Mouse (Mus musculus) midbrain, postnatal 0 days (tissue): Measurements from ENCODE around the gene Anp32a. TPM values are rescaled to one million over a fixed set of nuclear protein-coding genes. Genes with fewer than 3 reads are reported as not detected.

Source experiments
- ATAC-seq: fragments of 200-750 bp; cut with Nextera tagmentation; 2 replicates; pipeline ENCODE4 v1.8.0; 2017; ENCODE audit warnings: moderate number of reproducible peaks, mild to moderate bottlenecking, moderate TSS enrichment, moderate library complexity; ENCODE audit not compliant: low FRiP score
- DNase-seq: peaks from one replicate; pipeline ENCODE4 v3.0.0-alpha.2; 2015; ENCODE audit warnings: low spot score
- H3K27ac ChIP-seq: fragments of 300-500 bp; sonication (generic); 2 replicates; pipeline ENCODE4 v1.5.1; 2014; ENCODE audit warnings: low read depth, mild to moderate bottlenecking, low read length, mixed read lengths
- H3K27me3 ChIP-seq: fragments of 300-500 bp; sonication (generic); 2 replicates; pipeline ENCODE4 v1.6.1; 2014; ENCODE audit warnings: low read length, control low read depth, mixed read lengths; ENCODE audit not compliant: insufficient read depth
- H3K36me3 ChIP-seq: fragments of 300-500 bp; sonication (generic); 2 replicates; pipeline ENCODE4 v1.6.1; 2014; ENCODE audit warnings: low read length, control low read depth, mixed read lengths; ENCODE audit not compliant: insufficient read depth
- H3K4me1 ChIP-seq: fragments of 300-500 bp; sonication (generic); 2 replicates; pipeline ENCODE4 v1.6.1; 2014; ENCODE audit warnings: mild to moderate bottlenecking, control low read depth, antibody characterized with exemption, low read length, mixed read lengths; ENCODE audit not compliant: insufficient read depth
- H3K4me2 ChIP-seq: fragments of 300-500 bp; sonication (generic); 2 replicates; pipeline ENCODE4 v1.6.1; 2014; ENCODE audit warnings: low read depth, mild to moderate bottlenecking, low read length, mixed read lengths; ENCODE audit not compliant: poor library complexity, severe bottlenecking
- H3K4me3 ChIP-seq: fragments of 300-500 bp; sonication (generic); 2 replicates; pipeline ENCODE4 v1.5.1; 2014; ENCODE audit warnings: low read depth, mild to moderate bottlenecking, low read length, moderate library complexity
- H3K9ac ChIP-seq: fragments of 300-500 bp; sonication (generic); replicated peaks from 2 replicates; pipeline ENCODE4 v1.6.1; 2014; ENCODE audit warnings: mild to moderate bottlenecking, low read length, moderate library complexity, mixed read lengths; ENCODE audit not compliant: poor library complexity, severe bottlenecking
- H3K9me3 ChIP-seq: fragments of 300-500 bp; sonication (generic); 2 replicates; pipeline ENCODE4 v1.6.1; 2016; ENCODE audit warnings: low read length, control low read depth
- CTCF ChIP-seq: IDR thresholded peaks from 2 replicates; pipeline ENCODE4 v1.5.1; 2016; ENCODE audit warnings: antibody characterized with exemption, mild to moderate bottlenecking
- WGBS: fragments of 180-500 bp; shearing (Covaris S2); extraction: QIAGEN DNeasy Blood & Tissue Kit; methylation state at CpG from one replicate; pipeline ENCODE4 v1.1.7; 2014; 5-methylcytosine and 5-hydroxymethylcytosine counted together
- polyA plus RNA-seq: library from polyadenylated mRNA; unstranded; fragments of >200 nt; fragmentation: Nextera tagmentation; extraction: Ambion mirVana; gene quantifications from 2 replicates; pipeline ENCODE4 v1.2.1, GENCODE M21; 2015
- total RNA-seq: library from RNA; depleted of rRNA; stranded (reverse); fragments of >200 nt; gene quantifications from 2 replicates; pipeline ENCODE4 v1.2.3, GENCODE M21; 2014

Anp32a gene
- total and polyA plus RNA-seq, 2 experiments from 2014 or later = 76.2 to 88.8 TPM

DNA sequence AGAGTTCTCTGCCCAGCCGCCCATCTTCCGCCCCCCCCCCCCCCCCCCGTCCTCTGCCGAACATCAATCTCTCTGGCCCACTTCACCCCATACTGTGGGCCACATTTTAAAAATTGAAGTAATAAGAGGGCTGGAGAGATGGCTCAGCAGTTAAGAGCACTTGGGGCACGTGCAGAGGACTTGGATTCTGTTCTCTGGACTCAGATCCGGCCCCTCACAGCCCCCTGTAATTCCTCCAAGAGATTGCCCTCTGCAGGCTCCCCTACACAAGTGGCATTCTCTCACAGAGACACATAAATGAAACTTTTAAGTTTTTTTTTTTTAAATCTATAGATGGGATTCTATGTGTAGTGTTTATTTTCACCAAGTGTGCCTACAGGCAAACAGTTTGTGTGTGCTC, 23.1 kb downstream of the Anp32a start:
- Histone ChIP-seq H3K27ac (peak overlapping the region; percentile 75), H3K4me1 (peaks cover 19% of the 10 kb centered on the region)
- WGBS = 8% methylated on average over 6 of the region's 6 CpGs

DNA sequence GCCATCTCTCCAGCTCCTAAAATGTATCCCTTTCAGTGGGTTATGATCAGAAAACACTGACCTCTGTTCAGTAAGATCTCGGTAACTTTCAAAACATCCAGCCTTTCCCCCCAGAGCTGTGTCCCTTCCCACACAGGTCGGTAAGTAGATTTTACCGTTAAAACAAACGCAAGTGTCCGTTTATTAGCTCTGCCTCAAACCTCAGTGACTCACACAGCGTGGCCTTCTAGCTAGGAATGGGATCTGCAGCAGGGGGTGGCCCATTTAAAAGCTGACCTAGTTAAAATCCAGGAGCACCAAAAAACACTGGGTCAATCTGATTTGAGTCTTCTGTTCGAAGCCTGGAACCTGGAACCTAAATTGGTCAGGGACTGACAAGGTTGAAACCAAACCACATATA, 23.7 kb downstream of the Anp32a start:
- no peak for TF ChIP-seq CTCF
- DNase-seq (no peak), ATAC-seq (no peak)
- Histone ChIP-seq H3K4me2 (no peak overlapping the region), H3K4me3 (no peak overlapping the region), H3K27ac (no peak overlapping the region), H3K9me3 (no peaks in the 10 kb centered on the region), H3K27me3 (no peaks in the 10 kb centered on the region), H3K36me3 (no peaks in the 10 kb centered on the region), H3K4me1 (peaks cover 20% of the 10 kb centered on the region), H3K9ac (no peak overlapping the region)
- 38% methylated on average over 7 of the region's 7 CpGs for WGBS

More for the DNA sequence above, 23.1 kb downstream of the Anp32a start:
- ATAC-seq (no peak), DNase-seq (no peak)
- Histone ChIP-seq H3K36me3 (no peaks in the 10 kb centered on the region), H3K4me3 (peak overlapping the region; percentile 31), H3K9ac (peak overlapping the region; percentile 72), H3K4me2 (peak overlapping the region; percentile 64), H3K9me3 (no peaks in the 10 kb centered on the region), H3K27me3 (no peaks in the 10 kb centered on the region)
- TF ChIP-seq CTCF = peak; percentile 34

DNA sequence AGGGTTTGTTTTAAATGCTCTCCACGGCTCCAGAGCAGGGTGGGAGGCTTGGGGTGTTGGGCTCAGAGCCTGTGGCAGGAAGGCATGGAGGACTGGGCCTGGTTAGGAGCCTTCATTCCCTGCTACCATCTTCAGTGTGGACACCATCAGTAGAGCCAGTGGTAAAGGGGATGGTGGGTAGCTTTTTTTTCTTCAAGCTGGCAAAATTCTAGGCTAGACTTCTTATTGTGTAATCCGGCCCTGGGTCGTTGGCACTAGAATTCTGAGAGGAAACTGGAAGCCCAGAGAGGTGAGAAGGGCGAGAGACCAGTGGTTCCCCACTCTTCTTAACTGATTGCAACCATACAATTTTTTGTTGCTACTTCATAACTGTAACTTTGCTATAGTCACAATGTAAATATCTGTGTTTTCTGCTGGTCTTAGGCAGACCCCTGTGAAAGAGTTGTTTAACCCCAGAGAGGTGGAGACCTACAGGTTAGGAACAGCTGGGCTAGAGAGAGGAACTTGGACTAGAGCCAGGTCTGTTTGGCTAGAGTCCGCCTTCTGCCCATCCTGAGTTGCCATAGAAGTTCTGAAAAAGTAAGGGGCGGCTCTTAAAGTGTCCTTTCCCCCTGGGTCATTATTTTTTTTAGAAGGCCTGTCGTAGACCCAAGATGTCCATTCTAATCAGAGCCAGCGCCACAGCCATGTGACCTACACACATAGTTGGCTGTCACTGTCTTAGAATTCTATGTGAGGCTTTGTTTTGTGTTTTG, 24.4 kb downstream of the Anp32a start:
- ATAC-seq = no peak
- WGBS = 72% methylated on average over 8 of the region's 8 CpGs

DNA sequence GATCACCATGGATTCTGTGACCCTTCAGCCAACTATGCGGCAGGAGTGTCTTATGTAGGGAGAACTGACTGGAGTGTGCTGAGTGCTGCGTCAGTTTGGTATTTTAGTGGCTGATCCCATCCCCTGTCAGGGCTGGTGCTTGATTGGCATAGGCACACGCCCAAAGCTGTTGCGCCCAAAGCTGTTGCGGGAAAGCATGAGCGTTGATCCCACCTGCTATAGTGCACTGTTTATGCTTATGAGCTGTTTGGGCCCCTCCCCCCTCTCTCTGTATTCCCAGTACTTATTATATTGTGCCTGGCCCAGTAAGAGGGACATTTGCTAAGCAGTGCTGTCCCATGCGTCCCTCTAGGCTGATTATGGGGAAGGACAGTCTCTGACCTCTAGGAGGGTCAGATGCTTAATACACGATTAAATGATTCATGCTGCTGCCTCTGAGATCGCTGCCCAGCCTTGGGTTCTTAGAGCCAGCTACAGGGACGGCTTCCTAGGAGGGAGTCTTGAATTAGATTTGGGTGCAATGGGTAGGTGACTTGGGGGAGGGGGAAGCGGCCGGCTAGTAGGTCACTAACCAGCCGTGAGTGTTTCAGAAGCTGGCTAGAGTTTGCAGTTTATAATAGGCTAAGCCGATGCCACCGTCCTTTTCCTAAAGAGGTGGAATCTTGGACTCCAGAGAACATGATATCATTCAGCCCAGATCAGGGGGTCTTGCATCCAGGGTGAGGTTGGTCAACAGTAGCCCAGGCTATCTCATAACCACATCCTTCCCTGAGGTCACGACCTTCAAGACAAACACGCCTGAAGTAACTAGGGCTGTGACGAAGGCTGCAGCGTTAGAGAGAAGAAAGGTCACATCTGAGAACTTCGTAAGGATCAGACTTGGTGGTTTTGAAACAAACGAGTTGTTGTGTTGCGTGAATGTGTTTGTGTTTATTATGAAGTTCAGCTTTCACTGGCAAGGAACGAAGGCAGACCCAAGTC, 25.7 kb downstream of the Anp32a start:
- Histone ChIP-seq H3K9ac (no peak overlapping the region), H3K36me3 (0 out of 2 replicates have a peak, but pooled peaks cover 1% of the 10 kb centered on the region), H3K4me3 (no peak overlapping the region), H3K27me3 (no peaks in the 10 kb centered on the region), H3K9me3 (no peaks in the 10 kb centered on the region), H3K4me2 (no peak overlapping the region), H3K4me1 (peaks cover 23% of the 10 kb centered on the region), H3K27ac (0 out of 2 replicates have a peak overlapping the region, but pooled peaks have one; percentile 18)
- 53% methylated on average over 23 of the region's 23 CpGs for WGBS
- no peak for TF ChIP-seq CTCF
- ATAC-seq (no peak), DNase-seq (peak; percentile 61)

More for the DNA sequence above, 24.4 kb downstream of the Anp32a start:
- no peak for TF ChIP-seq CTCF
- Histone ChIP-seq H3K4me2 (no peak overlapping the region), H3K9me3 (no peaks in the 10 kb centered on the region), H3K4me1 (peaks cover 23% of the 10 kb centered on the region), H3K4me3 (no peak overlapping the region), H3K36me3 (no peaks in the 10 kb centered on the region), H3K27ac (no peak overlapping the region), H3K27me3 (no peaks in the 10 kb centered on the region), H3K9ac (no peak overlapping the region)
- no peak for DNase-seq

DNA sequence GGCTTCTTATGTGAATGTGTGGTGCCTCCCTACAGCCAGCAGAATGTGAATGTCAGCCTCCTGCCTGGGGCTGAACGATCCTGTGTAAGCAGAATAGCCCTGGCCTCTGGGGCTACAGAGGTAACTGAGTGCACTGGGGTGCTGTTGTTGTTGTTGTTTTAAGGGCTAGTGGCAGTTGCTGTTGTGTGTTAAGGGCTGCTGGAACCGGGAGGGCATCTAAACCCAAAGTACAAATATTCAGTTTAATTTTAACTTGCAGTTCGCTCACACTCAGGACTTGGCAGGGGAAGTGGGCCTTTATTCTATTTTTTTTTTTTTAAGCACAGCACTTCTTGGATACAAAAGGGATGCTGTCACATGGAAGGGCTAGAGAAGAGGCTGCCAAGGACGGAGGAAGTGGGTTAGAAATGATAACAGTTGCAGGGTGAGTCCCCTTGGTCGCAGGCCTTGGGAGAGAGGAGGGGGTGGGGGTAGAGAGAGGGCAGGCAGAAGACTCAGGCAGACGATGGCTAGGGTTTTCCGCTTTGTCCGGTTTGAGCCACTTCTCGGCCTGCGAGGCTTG, 26.5 kb downstream of the Anp32a start:
- Histone ChIP-seq H3K36me3 (0 out of 2 replicates have a peak, but pooled peaks cover 2% of the 10 kb centered on the region), H3K27ac (peak overlapping the region; percentile 18; the same call in 1 of the 2 replicates), H3K9me3 (no peaks in the 10 kb centered on the region), H3K9ac (no peak overlapping the region), H3K4me2 (no peak overlapping the region), H3K4me1 (peaks cover 23% of the 10 kb centered on the region), H3K4me3 (no peak overlapping the region), H3K27me3 (no peaks in the 10 kb centered on the region)
- no peak for TF ChIP-seq CTCF
- whole genome bisulfite sequencing = 45% methylated on average over 10 of the region's 10 CpGs
- DNase-seq (peak; percentile 40), ATAC-seq (no peak)
